Mouse (Mus musculus): ENCODE data around the gene Rtn4r. TPM values are rescaled to one million over a fixed set of nuclear protein-coding genes. Genes with fewer than 3 reads are reported as not detected.

The Rtn4r gene
- polyA plus RNA-seq, 2 experiments, result 7.6 to 17.3 TPM

DNA sequence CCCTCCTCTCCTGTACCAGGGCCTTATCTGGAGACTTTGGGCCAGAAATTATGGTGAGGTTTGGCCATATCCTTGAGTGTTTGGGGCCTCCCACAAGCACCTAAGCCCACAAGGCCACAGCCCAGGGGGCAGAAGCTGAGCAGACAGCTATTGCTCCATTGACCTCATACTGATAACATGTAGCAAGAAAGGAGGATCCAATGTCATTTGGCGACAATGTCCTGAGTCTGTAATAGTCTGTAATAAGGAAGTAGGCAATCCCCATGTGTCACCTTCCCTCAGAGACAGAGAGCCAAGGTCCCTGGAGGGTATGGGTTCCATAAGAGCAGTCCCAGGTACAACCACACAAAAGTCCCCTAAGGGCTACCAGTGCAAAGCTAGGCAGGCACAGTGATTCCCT lies 45.2 kb upstream of the Rtn4r start:
- no peak overlapping the region for H3K27ac ChIP-seq (replicated peaks; ENCODE audit: low read depth, low read length)
- H3K9me3 ChIP-seq (ENCODE audit: control insufficient read depth, low read length), result no peaks in the 10 kb centered on the region
- no peaks in the 10 kb centered on the region for H3K27me3 ChIP-seq (ENCODE audit: control insufficient read depth, insufficient read depth, low read length)
- no peak overlapping the region for H3K4me2 ChIP-seq (replicated peaks; ENCODE audit: low read depth, low read length, severe bottlenecking)
- no peak for DNase-seq (ENCODE audit: low spot score)
- H3K4me1 ChIP-seq (ENCODE audit: control insufficient read depth, insufficient read depth, low read length), result no peaks in the 10 kb centered on the region
- 82% methylated on average over 1 of the region's 1 CpGs for WGBS
- ATAC-seq (ENCODE audit: low FRiP score, low read depth), result no peak
- TF ChIP-seq POLR2A (IDR thresholded peaks at IDR 0.05; ENCODE audit: borderline replicate concordance, extremely low read depth, insufficient read depth, insufficient read length), result no peak
- peaks cover under 1% of the 10 kb centered on the region; the same call in 1 of the 2 replicates for H3K36me3 ChIP-seq (ENCODE audit: control insufficient read depth, insufficient read depth, low read length)
- no peak overlapping the region for H3K4me3 ChIP-seq (replicated peaks; ENCODE audit: low read length)
- no peak overlapping the region for H3K9ac ChIP-seq (ENCODE audit: low read depth, low read length, severe bottlenecking)

DNA sequence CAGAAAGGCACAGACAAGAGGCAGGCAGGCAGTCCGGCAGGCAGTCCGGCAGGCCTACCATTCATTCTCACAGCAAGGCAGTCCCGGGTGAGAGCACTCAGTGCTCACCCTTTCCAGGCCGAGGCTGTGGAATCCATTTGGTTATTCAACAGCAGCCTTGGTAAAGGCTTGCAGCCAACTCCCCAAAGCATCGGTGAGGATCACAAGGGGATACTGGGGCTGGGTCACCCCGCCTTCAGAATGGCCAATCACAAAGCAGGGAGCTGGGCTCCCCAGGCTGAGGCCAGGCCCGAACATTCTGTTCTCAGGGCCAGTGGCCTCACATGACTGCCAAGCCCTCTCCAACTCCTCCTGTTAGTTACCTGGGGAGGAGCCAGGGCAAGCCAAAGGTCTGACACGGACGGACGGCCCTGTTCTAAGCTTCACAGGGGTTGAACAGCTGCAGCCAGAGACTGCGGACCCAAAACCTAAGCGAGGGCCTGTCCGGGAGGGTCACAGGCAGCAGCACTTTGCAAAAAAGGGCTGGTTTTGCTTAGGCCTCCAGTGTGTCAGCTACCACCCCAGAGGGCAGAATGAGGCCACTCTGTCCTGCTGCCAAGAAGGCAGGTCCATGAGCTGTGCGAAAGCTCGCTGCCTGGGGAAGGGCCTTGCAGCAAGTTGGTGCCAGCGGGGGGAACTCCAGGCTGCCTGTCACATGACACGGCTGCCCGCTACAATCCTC lies 44.1 kb upstream of the Rtn4r start:
- Histone ChIP-seq H3K4me1 (ENCODE audit: control insufficient read depth, insufficient read depth, low read length) (0 out of 2 replicates have a peak, but pooled peaks cover 2% of the 10 kb centered on the region), H3K27me3 (ENCODE audit: control insufficient read depth, insufficient read depth, low read length) (no peaks in the 10 kb centered on the region), H3K9ac (ENCODE audit: low read depth, low read length, severe bottlenecking) (no peak overlapping the region), H3K36me3 (ENCODE audit: control insufficient read depth, insufficient read depth, low read length) (no peaks in the 10 kb centered on the region), H3K4me2 (replicated peaks; ENCODE audit: low read depth, low read length, severe bottlenecking) (no peak overlapping the region), H3K4me3 (replicated peaks; ENCODE audit: low read length) (no peak overlapping the region), H3K9me3 (ENCODE audit: control insufficient read depth, low read length) (no peaks in the 10 kb centered on the region), H3K27ac (replicated peaks; ENCODE audit: low read depth, low read length) (no peak overlapping the region)
- WGBS, result 85% methylated on average over 18 of the region's 18 CpGs
- DNase-seq (ENCODE audit: low spot score) (no peak), ATAC-seq (ENCODE audit: low FRiP score, low read depth) (no peak)
- no peak for TF ChIP-seq POLR2A (IDR thresholded peaks at IDR 0.05; ENCODE audit: borderline replicate concordance, extremely low read depth, insufficient read depth, insufficient read length)

DNA sequence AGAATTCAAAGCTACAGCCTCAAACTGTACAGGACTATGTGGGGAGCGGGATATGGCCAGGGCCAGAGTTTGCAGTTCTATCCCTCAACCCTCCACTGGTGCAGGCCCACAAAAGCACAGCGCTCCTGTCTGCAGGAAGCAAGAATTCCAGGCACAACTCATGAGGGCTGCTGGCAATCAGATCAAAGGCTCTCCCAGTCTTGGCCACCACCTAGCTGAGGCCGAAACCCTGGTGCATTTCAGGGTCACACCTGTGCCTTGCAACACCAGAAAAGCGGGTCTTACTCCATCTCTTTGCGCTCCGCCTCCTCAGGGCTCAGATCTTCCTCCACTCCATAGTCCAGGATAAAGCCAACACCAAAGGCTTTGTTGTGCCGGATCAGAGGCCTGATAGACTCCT lies 43.2 kb upstream of the Rtn4r start:
- H3K4me3 ChIP-seq (replicated peaks; ENCODE audit: low read length), result no peak overlapping the region
- DNase-seq (ENCODE audit: low spot score) (no peak), ATAC-seq (ENCODE audit: low FRiP score, low read depth) (no peak)
- H3K9me3 ChIP-seq (ENCODE audit: control insufficient read depth, low read length), result no peaks in the 10 kb centered on the region
- no peaks in the 10 kb centered on the region for H3K27me3 ChIP-seq (ENCODE audit: control insufficient read depth, insufficient read depth, low read length)
- H3K27ac ChIP-seq (replicated peaks; ENCODE audit: low read depth, low read length), result no peak overlapping the region
- no peak overlapping the region for H3K4me2 ChIP-seq (replicated peaks; ENCODE audit: low read depth, low read length, severe bottlenecking)
- H3K9ac ChIP-seq (ENCODE audit: low read depth, low read length, severe bottlenecking), result no peak overlapping the region
- 79% methylated on average over 7 of the region's 7 CpGs for WGBS
- 0 out of 2 replicates have a peak, but pooled peaks cover 7% of the 10 kb centered on the region for H3K4me1 ChIP-seq (ENCODE audit: control insufficient read depth, insufficient read depth, low read length)
- no peak for TF ChIP-seq POLR2A (IDR thresholded peaks at IDR 0.05; ENCODE audit: borderline replicate concordance, extremely low read depth, insufficient read depth, insufficient read length)
- H3K36me3 ChIP-seq (ENCODE audit: control insufficient read depth, insufficient read depth, low read length), result no peaks in the 10 kb centered on the region

DNA sequence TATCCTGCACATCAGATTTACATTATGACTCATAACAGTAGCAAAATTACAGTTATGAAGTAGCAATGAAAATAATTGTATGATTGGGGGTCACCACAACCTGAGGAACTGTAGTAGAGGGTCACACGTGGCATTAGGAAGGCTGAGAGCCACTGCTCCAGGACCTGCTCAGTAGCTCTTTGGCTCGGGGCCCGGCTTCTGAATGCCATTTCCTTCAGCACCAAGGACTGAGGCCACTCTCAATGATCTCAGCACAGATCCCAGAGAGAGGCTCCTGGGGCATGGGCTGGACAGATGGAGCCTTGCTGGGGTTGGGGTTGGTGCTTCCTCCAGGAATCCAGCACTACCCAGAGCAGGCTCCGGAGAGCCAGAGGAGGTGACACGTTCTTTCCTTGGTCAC lies 40.3 kb upstream of the Rtn4r start:
- ATAC-seq (ENCODE audit: low FRiP score, low read depth), result no peak
- Histone ChIP-seq H3K27ac (replicated peaks; ENCODE audit: low read depth, low read length) (no peak overlapping the region), H3K27me3 (ENCODE audit: control insufficient read depth, insufficient read depth, low read length) (no peaks in the 10 kb centered on the region), H3K4me3 (replicated peaks; ENCODE audit: low read length) (no peak overlapping the region), H3K36me3 (ENCODE audit: control insufficient read depth, insufficient read depth, low read length) (no peaks in the 10 kb centered on the region), H3K4me1 (ENCODE audit: control insufficient read depth, insufficient read depth, low read length) (0 out of 2 replicates have a peak, but pooled peaks cover 11% of the 10 kb centered on the region), H3K4me2 (replicated peaks; ENCODE audit: low read depth, low read length, severe bottlenecking) (no peak overlapping the region), H3K9ac (ENCODE audit: low read depth, low read length, severe bottlenecking) (no peak overlapping the region), H3K9me3 (ENCODE audit: control insufficient read depth, low read length) (no peaks in the 10 kb centered on the region)
- 81% methylated on average over 5 of the region's 5 CpGs for WGBS
- no peak for DNase-seq (ENCODE audit: low spot score)
- no peak for TF ChIP-seq POLR2A (IDR thresholded peaks at IDR 0.05; ENCODE audit: borderline replicate concordance, extremely low read depth, insufficient read depth, insufficient read length)

DNA sequence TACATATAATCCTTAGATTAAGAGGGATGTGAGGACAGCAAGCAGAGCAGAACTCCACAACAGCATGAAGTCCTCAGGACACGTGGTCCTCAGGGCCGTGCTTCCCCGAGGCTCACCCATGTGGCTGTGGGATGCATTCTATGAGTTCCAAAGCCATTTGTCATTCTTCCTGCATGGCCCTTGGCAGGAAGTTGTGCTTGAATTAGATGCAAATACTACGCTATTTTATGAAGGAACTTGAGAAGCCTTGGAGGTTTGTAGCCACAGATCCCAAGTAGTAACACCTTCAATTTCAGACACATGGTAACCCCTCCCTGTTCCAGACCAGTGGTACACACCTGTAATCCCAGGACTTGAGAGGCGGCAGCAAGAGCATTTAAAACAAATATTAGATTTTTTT lies 31.1 kb upstream of the Rtn4r start:
- 35% methylated on average over 5 of the region's 5 CpGs for WGBS
- Histone ChIP-seq H3K4me1 (ENCODE audit: control insufficient read depth, insufficient read depth, low read length) (peaks cover 3% of the 10 kb centered on the region; the same call in 1 of the 2 replicates), H3K27me3 (ENCODE audit: control insufficient read depth, insufficient read depth, low read length) (no peaks in the 10 kb centered on the region), H3K9me3 (ENCODE audit: control insufficient read depth, low read length) (no peaks in the 10 kb centered on the region), H3K4me3 (replicated peaks; ENCODE audit: low read length) (no peak overlapping the region), H3K36me3 (ENCODE audit: control insufficient read depth, insufficient read depth, low read length) (no peaks in the 10 kb centered on the region), H3K9ac (ENCODE audit: low read depth, low read length, severe bottlenecking) (no peak overlapping the region), H3K4me2 (replicated peaks; ENCODE audit: low read depth, low read length, severe bottlenecking) (no peak overlapping the region), H3K27ac (replicated peaks; ENCODE audit: low read depth, low read length) (no peak overlapping the region)
- DNase-seq (ENCODE audit: low spot score), result no peak
- ATAC-seq (ENCODE audit: low FRiP score, low read depth), result no peak; the same call in 1 of the 2 replicates
- TF ChIP-seq POLR2A (IDR thresholded peaks at IDR 0.05; ENCODE audit: borderline replicate concordance, extremely low read depth, insufficient read depth, insufficient read length), result no peak

Measured in limb, embryonic 14.5 days (tissue).